Mouse (Mus musculus) stomach, adult 2 months (tissue): ENCODE results near the gene B4galt7. TPM values are rescaled to one million over a fixed set of nuclear protein-coding genes. Genes with fewer than 3 reads are reported as not detected.

Experiments used
- polyA plus RNA-seq: library from polyadenylated mRNA; depleted of rRNA; stranded (reverse); fragments of >200 nt; gene quantifications from 2 replicates; pipeline ENCODE4 v1.2.3, GENCODE M21; 2012; rRNA removed

B4galt7 gene
- polyA plus RNA-seq, result 8.4 and 8.8 TPM in 2 replicates

GRCm38 (mm10) chr13:55599566-55600540, at the start of gene B4galt7:
Gene B4galt7, plus strand, starts transcription at chr13:55599896.

GRCm38 (mm10) chr13:55571027-55571751, 28.5 kb upstream of the B4galt7 start, which contains the start of gene Fam193b:
Gene Fam193b, minus strand, starts transcription at chr13:55571120.

DNA sequence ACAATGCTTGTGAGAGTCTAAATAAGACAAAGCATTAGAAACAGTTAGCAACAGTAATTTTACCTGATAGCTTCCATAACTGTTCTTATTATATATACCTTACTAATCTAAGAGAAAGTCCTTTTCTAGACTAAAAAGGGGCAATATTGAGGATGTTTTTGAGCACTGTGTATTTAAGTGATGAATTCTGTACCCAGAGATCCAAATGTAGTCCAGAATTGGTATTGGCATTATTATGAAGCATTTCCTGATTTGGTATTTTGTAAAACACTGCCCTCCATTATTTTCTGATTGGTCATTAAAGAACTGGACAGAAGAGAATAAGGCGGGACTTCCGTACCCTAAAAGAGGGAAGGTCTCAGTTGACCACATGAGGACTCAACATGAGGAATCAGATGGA, 26.3 kb upstream of the B4galt7 start, which contains the start of gene Tmed9:
TSS of gene Tmed9 (plus strand) at position 301 of the 400 bp plus-strand sequence.

DNA sequence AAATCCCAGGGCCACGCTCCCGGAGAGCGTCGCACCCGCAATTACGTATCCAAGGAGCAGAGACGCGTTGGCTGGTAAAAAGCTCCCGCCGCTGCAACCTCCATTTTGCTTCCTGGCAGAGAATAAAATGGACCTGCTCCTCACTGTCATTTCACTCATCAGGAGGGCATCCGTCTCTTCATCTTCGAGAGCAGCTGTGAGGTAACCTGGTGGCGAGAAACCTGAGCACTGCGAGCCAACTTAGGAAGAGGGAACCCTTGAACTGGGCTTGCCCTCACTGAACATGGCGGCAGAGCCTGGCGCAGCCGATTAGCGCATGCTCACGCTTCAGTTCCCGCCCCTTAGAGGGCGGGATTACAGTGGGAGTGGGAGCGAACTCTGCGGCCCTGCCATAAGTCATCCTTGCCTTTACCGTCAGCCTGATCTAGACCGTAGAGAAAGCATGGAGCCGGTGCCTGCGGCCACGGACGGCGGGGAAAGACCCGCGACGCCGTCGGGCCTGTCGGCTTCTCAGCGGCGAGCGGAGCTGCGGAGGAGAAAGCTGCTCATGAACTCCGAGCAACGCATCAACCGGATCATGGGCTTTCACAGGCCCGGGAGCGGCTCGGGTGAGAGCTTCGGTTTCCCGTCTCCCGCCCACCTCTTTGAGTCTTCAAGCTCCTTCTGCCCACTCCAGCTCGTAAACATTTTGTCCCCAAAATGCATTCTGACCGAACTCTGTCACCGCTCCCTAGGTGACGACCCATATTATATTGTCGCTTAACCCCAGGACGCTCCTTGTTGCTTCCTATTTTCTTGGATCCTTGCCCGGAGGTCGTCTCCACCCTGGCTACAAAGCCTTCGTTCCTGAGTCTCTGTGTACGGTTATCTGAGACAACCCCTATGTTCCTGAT, 23.2 kb downstream of the B4galt7 start, which contains the start of gene Caml:
TSS of gene Caml (plus strand) at position 357 of the 893 bp plus-strand sequence.

DNA sequence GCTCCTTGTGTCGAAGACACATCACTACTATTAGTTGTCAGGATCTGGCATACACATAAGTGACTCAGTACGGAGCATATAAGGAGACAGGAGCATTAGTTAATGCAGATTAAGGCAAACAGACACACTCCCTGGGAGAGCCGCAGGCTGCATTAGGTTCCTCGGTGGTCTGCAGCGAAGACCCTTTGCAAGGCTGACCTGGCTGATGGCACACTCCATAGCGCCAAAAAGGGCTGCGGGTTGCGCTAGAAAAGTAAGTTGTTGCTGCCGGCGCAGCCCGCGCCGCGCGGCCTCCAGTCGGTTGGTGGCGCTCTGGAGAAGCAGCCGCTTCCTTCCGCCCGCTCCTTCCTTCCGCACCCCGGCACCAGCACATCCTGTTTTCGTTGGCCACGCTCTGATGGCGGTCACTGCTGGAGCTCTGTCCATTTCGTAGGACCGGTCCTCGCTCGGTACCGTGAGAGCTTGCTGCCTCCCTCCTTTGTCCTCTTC, 35.0 kb downstream of the B4galt7 start, which contains the start of gene Ddx46:
TSS of gene Ddx46 (plus strand) at position 389 of the 489 bp plus-strand sequence.

Other genes with a start within 250 kb of the B4galt7 start
- 39.7 and 43.4 TPM in 2 replicates for gene Lman2, start 237.1 kb upstream of the B4galt7 start, polyA plus RNA-seq
- gene Rgs14, start 230.2 kb upstream of the B4galt7 start, polyA plus RNA-seq, result 0.81 and 1.3 TPM in 2 replicates
- gene Slc34a1, start 201.7 kb upstream of the B4galt7 start, polyA plus RNA-seq, result 0.05 and 0.14 TPM in 2 replicates
- not detected in 2 replicates for gene Pfn3, start 184.7 kb upstream of the B4galt7 start, polyA plus RNA-seq
- gene F12, start 173.1 kb upstream of the B4galt7 start, polyA plus RNA-seq, result 0.70 TPM in 1 of 2 replicates, not detected in the other
- 22.8 and 30.1 TPM in 2 replicates for gene Grk6, start 154.8 kb upstream of the B4galt7 start, polyA plus RNA-seq
- gene Prr7, start 135.6 kb upstream of the B4galt7 start, polyA plus RNA-seq, result 7.2 and 14.2 TPM in 2 replicates
- 25.3 and 45.7 TPM in 2 replicates for gene Dbn1, start 111.8 kb upstream of the B4galt7 start, polyA plus RNA-seq
- gene Pdlim7, start 86.2 kb upstream of the B4galt7 start, polyA plus RNA-seq, result 151 and 166 TPM in 2 replicates
- gene Dok3, start 70.6 kb upstream of the B4galt7 start, polyA plus RNA-seq, result 4.9 and 8.1 TPM in 2 replicates
- 17.7 and 18.4 TPM in 2 replicates for gene Ddx41, start 63.2 kb upstream of the B4galt7 start, polyA plus RNA-seq
- gene Fam193b, start 28.8 kb upstream of the B4galt7 start, polyA plus RNA-seq, result 42.6 and 47.6 TPM in 2 replicates
- gene Tmed9, start 26.2 kb upstream of the B4galt7 start, polyA plus RNA-seq, result 35.1 and 36.6 TPM in 2 replicates
- gene Caml, start 23.1 kb downstream of the B4galt7 start, polyA plus RNA-seq, result 3.0 and 5.5 TPM in 2 replicates
- gene Ddx46, start 35.1 kb downstream of the B4galt7 start, polyA plus RNA-seq, result 2.4 and 3.5 TPM in 2 replicates
- 3.6 and 5.1 TPM in 2 replicates for gene B230219D22Rik, start 93.2 kb downstream of the B4galt7 start, polyA plus RNA-seq
- 13.7 and 20.4 TPM in 2 replicates for gene Txndc15, start 114.8 kb downstream of the B4galt7 start, polyA plus RNA-seq
- 10.5 and 14.5 TPM in 2 replicates for gene Pcbd2, start 127.5 kb downstream of the B4galt7 start, polyA plus RNA-seq
- gene Catsper3, start 184.7 kb downstream of the B4galt7 start, polyA plus RNA-seq, result not detected in 2 replicates
- 126 and 285 TPM in 2 replicates for gene Pitx1, start 236.3 kb downstream of the B4galt7 start, polyA plus RNA-seq